In genomic region chr11:62294121-62294520, GRCm38 (mm10) we compare ENCODE assay signal across 30 mouse cellular contexts. TPM values are rescaled to one million over a fixed set of nuclear protein-coding genes. Genes with fewer than 3 reads are reported as not detected.
DNase-seq lines count a peak whose midpoint lies in the region; ATAC-seq and TF ChIP-seq lines count a peak whose summit lies in the region.
"Had no signal": no experiment of that assay in that cellular context is flagged by ENCODE, and none has a peak within 500 bp of the region (broad histone marks: within the 10 kb centered on the region; RNA-seq: fewer than 3 reads in every experiment).

No protein-coding gene starts in this region.

- DNase-seq in lung, postnatal 0 days (ENCODE audit: low spot score): peak; percentile 10
- DNase-seq in lung, postnatal 4 days: no peak
- DNase-seq in adipocyte (ENCODE audit: low spot score): peak; percentile 27
- no peak for DNase-seq in stomach, postnatal 0 days (ENCODE audit: low spot score)
- DNase-seq in gastrocnemius, adult 18-20 months (ENCODE audit: low spot score): no peak
- no peak for DNase-seq in hindbrain, postnatal 0 days (ENCODE audit: low spot score)
- DNase-seq in right cerebral cortex, adult 2 months (ENCODE audit: low spot score in 2 of 2): no peak
- DNase-seq: adrenal gland, adult 2 months; adrenal gland, postnatal 14 days; B cell, adult 2 months; cerebellum, adult 11 months; cerebellum, adult 2 months; cerebellum, adult 9-11 months; cerebellum, postnatal 25 days; gastrocnemius, postnatal 25 days; heart, adult 18-20 months; heart, postnatal 10 days; heart, postnatal 4 days had no signal

- H3K4me1 ChIP-seq in lung, postnatal 0 days (ENCODE audit: insufficient read depth, low read depth, low read length): no peaks in the 10 kb centered on the region
- H3K4me1 ChIP-seq in ES-Bruce4 (ENCODE audit: control insufficient read depth, insufficient read depth, low read length): no peaks in the 10 kb centered on the region
- no peaks in the 10 kb centered on the region for H3K4me1 ChIP-seq in stomach, postnatal 0 days (replicated peaks; ENCODE audit: control insufficient read depth, insufficient read depth)
- no peaks in the 10 kb centered on the region for H3K4me1 ChIP-seq in hindbrain, postnatal 0 days (ENCODE audit: insufficient read depth, low read length)
- H3K4me1 ChIP-seq: embryonic facial prominence, embryonic 12.5 days; embryonic facial prominence, embryonic 15.5 days; forebrain, embryonic 10.5 days; forebrain, embryonic 13.5 days; heart, embryonic 12.5 days; heart, embryonic 15.5 days had no signal

- H3K27me3 ChIP-seq in lung, postnatal 0 days (replicated peaks; ENCODE audit: insufficient read depth, low read length): no peaks in the 10 kb centered on the region
- H3K27me3 ChIP-seq in ES-Bruce4 (ENCODE audit: control insufficient read depth, insufficient read depth, low read length, poor library complexity, severe bottlenecking): no peaks in the 10 kb centered on the region
- H3K27me3 ChIP-seq in stomach, postnatal 0 days (ENCODE audit: control insufficient read depth, insufficient read depth, low read length): no peaks in the 10 kb centered on the region
- no peaks in the 10 kb centered on the region for H3K27me3 ChIP-seq in hindbrain, postnatal 0 days (ENCODE audit: insufficient read depth, low read length)
- H3K27me3 ChIP-seq: CH12.LX; embryonic facial prominence, embryonic 12.5 days; embryonic facial prominence, embryonic 15.5 days; forebrain, embryonic 13.5 days; heart, embryonic 12.5 days; heart, embryonic 15.5 days; Patski had no signal

- TF ChIP-seq EP300 in lung, postnatal 0 days (IDR thresholded peaks at IDR 0.05): no peak
- no peak for TF ChIP-seq EP300 in ES-Bruce4 (IDR thresholded peaks at IDR 0.05; ENCODE audit: insufficient read depth, low read depth, low read length)
- TF ChIP-seq EP300 in stomach, postnatal 0 days (optimal IDR thresholded peaks at IDR 0.05): no peak

- no peak overlapping the region for H3K4me2 ChIP-seq in lung, postnatal 0 days (replicated peaks; ENCODE audit: low read depth, low read length)
- no peak overlapping the region for H3K4me2 ChIP-seq in stomach, postnatal 0 days (replicated peaks; ENCODE audit: low read depth)
- no peak overlapping the region for H3K4me2 ChIP-seq in hindbrain, postnatal 0 days (ENCODE audit: low read depth, low read length)
- H3K4me2 ChIP-seq: embryonic facial prominence, embryonic 12.5 days; embryonic facial prominence, embryonic 15.5 days; forebrain, embryonic 13.5 days; heart, embryonic 12.5 days; heart, embryonic 15.5 days; hindbrain, embryonic 14.5 days had no signal

- no peak overlapping the region for H3K4me3 ChIP-seq in lung, postnatal 0 days (ENCODE audit: low read depth, low read length)
- no peak overlapping the region for H3K4me3 ChIP-seq in ES-Bruce4 (ENCODE audit: low read depth, low read length)
- H3K4me3 ChIP-seq in stomach, postnatal 0 days (ENCODE audit: low read depth, low read length): no peak overlapping the region
- no peak overlapping the region for H3K4me3 ChIP-seq in hindbrain, postnatal 0 days (ENCODE audit: low read length)
- H3K4me3 ChIP-seq: embryonic facial prominence, embryonic 12.5 days; embryonic facial prominence, embryonic 15.5 days; erythroblast, embryonic 14.5 days; forebrain, embryonic 10.5 days; forebrain, embryonic 13.5 days; heart, embryonic 12.5 days; heart, embryonic 15.5 days had no signal

- H3K27ac ChIP-seq in lung, postnatal 0 days (ENCODE audit: low read length): no peak overlapping the region
- H3K27ac ChIP-seq in ES-Bruce4 (ENCODE audit: insufficient read depth, low read length): peak overlapping the region; percentile 22; the same call in 1 of the 2 replicates
- H3K27ac ChIP-seq in stomach, postnatal 0 days (replicated peaks): no peak overlapping the region
- no peak overlapping the region for H3K27ac ChIP-seq in hindbrain, postnatal 0 days
- H3K27ac ChIP-seq: embryonic facial prominence, embryonic 12.5 days; embryonic facial prominence, embryonic 15.5 days; forebrain, embryonic 10.5 days; forebrain, embryonic 13.5 days; heart, embryonic 15.5 days; hindbrain, embryonic 14.5 days had no signal

- no peaks in the 10 kb centered on the region for H3K9me3 ChIP-seq in lung, postnatal 0 days (ENCODE audit: low read length)
- no peaks in the 10 kb centered on the region for H3K9me3 ChIP-seq in ES-Bruce4 (replicated peaks; ENCODE audit: control insufficient read depth, insufficient read depth, low read length, poor library complexity, severe bottlenecking)
- no peaks in the 10 kb centered on the region for H3K9me3 ChIP-seq in stomach, postnatal 0 days (ENCODE audit: control insufficient read depth, low read length)
- no peaks in the 10 kb centered on the region for H3K9me3 ChIP-seq in hindbrain, postnatal 0 days (ENCODE audit: low read length)
- H3K9me3 ChIP-seq: embryonic facial prominence, embryonic 12.5 days; embryonic facial prominence, embryonic 15.5 days; forebrain, embryonic 10.5 days; forebrain, embryonic 13.5 days; heart, embryonic 12.5 days; heart, embryonic 15.5 days had no signal

- no peak for TF ChIP-seq POLR2A in ES-Bruce4 (IDR thresholded peaks at IDR 0.05; ENCODE audit: insufficient read depth, low read length)

- H3K9ac ChIP-seq in lung, postnatal 0 days (replicated peaks; ENCODE audit: low read depth): no peak overlapping the region
- H3K9ac ChIP-seq in ES-Bruce4 (ENCODE audit: low read depth, poor library complexity, severe bottlenecking): no peak overlapping the region
- H3K9ac ChIP-seq in stomach, postnatal 0 days (ENCODE audit: low read length): no peak overlapping the region
- H3K9ac ChIP-seq in hindbrain, postnatal 0 days (replicated peaks; ENCODE audit: low read length): no peak overlapping the region; the same call in 1 of the 2 replicates
- H3K9ac ChIP-seq: embryonic facial prominence, embryonic 12.5 days; embryonic facial prominence, embryonic 15.5 days; forebrain, embryonic 13.5 days; heart, embryonic 12.5 days; heart, embryonic 15.5 days; hindbrain, embryonic 14.5 days had no signal

- WGBS in lung, postnatal 0 days: 88% methylated on average over 2 of the region's 2 CpGs
- 82% methylated on average over 2 of the region's 2 CpGs for WGBS in stomach, postnatal 0 days
- 89% methylated on average over 2 of the region's 2 CpGs for WGBS in hindbrain, postnatal 0 days

- H3K36me3 ChIP-seq in lung, postnatal 0 days (ENCODE audit: insufficient read depth, low read length): peaks cover 5% of the 10 kb centered on the region
- peaks cover 18% of the 10 kb centered on the region for H3K36me3 ChIP-seq in ES-Bruce4 (ENCODE audit: control insufficient read depth, insufficient read depth, low read length, poor library complexity, severe bottlenecking)
- H3K36me3 ChIP-seq in stomach, postnatal 0 days (ENCODE audit: control insufficient read depth, insufficient read depth, low read length): peaks cover 12% of the 10 kb centered on the region; the same call in 1 of the 2 replicates
- H3K36me3 ChIP-seq in hindbrain, postnatal 0 days (ENCODE audit: insufficient read depth, low read length): peaks cover 14% of the 10 kb centered on the region; the same call in 1 of the 2 replicates

- no peak for TF ChIP-seq CTCF in lung, postnatal 0 days (IDR thresholded peaks at IDR 0.05)
- no peak for TF ChIP-seq CTCF in ES-Bruce4 (IDR thresholded peaks at IDR 0.05; ENCODE audit: low read depth, low read length)
- TF ChIP-seq CTCF in stomach, postnatal 0 days (IDR thresholded peaks at IDR 0.05; ENCODE audit: low read depth): no peak
- TF ChIP-seq CTCF in hindbrain, postnatal 0 days (IDR thresholded peaks at IDR 0.05; ENCODE audit: low read depth): no peak

- ATAC-seq in lung, postnatal 0 days: no peak
- peak; percentile 42; the same call in 1 of the 2 replicates for ATAC-seq in stomach, postnatal 0 days (ENCODE audit: low FRiP score, low TSS enrichment)
- ATAC-seq in hindbrain, postnatal 0 days: no peak
- ATAC-seq: forebrain, embryonic 13.5 days; forebrain, embryonic 16.5 days; Patski had no signal

RNA-seq across cellular contexts. Expression of gene Ttc19, which starts 12.8 kb away (rescaled TPM):
- 10.1 and 11.4 TPM in 2 replicates for polyA plus RNA-seq in lung, postnatal 0 days (2015; fragmentation: Nextera tagmentation; extraction: Ambion mirVana)
- polyA plus RNA-seq in ES-Bruce4 (2011; ENCODE audit: insufficient read depth, insufficient read length, low read depth, missing spikeins): 29.6 and 32.3 TPM in 2 replicates
- polyA plus RNA-seq in stomach, postnatal 0 days (2015; fragmentation: Nextera tagmentation; extraction: Ambion mirVana): 12.2 and 12.7 TPM in 2 replicates
- total RNA-seq in gastrocnemius, adult 18-20 months (2021): 10 to 100 TPM; 38.3 to 40.6 TPM
- 33.8 and 39.0 TPM in 2 replicates for total RNA-seq in hindbrain, postnatal 0 days (2014; rRNA removed)
- 43.2 and 43.6 TPM in 2 replicates for polyA plus RNA-seq in hindbrain, postnatal 0 days (2015; fragmentation: Nextera tagmentation; extraction: Ambion mirVana)

RNA-seq across cellular contexts. Expression of gene Zswim7, which starts 12.9 kb away (rescaled TPM):
- polyA plus RNA-seq in lung, postnatal 0 days (2015; fragmentation: Nextera tagmentation; extraction: Ambion mirVana): 15.5 and 20.9 TPM in 2 replicates
- polyA plus RNA-seq in ES-Bruce4 (2011; ENCODE audit: insufficient read depth, insufficient read length, low read depth, missing spikeins): 20.2 and 22.1 TPM in 2 replicates
- polyA plus RNA-seq in stomach, postnatal 0 days (2015; fragmentation: Nextera tagmentation; extraction: Ambion mirVana): 23.4 and 25.1 TPM in 2 replicates
- total RNA-seq in gastrocnemius, adult 18-20 months (2021): 10 to 100 TPM; 43.2 to 46.5 TPM
- total RNA-seq in hindbrain, postnatal 0 days (2014; rRNA removed): 9.3 and 21.5 TPM in 2 replicates
- polyA plus RNA-seq in hindbrain, postnatal 0 days (2015; fragmentation: Nextera tagmentation; extraction: Ambion mirVana): 27.5 and 27.8 TPM in 2 replicates

RNA-seq across cellular contexts. Expression of gene Adora2b, which starts 45.3 kb away (rescaled TPM):
- polyA plus RNA-seq in lung, postnatal 0 days (2015; fragmentation: Nextera tagmentation; extraction: Ambion mirVana): 27.7 and 39.8 TPM in 2 replicates
- polyA plus RNA-seq in ES-Bruce4 (2011; ENCODE audit: insufficient read depth, insufficient read length, low read depth, missing spikeins): 0.43 and 0.84 TPM in 2 replicates
- polyA plus RNA-seq in stomach, postnatal 0 days (2015; fragmentation: Nextera tagmentation; extraction: Ambion mirVana): 4.2 and 4.3 TPM in 2 replicates
- under 1 TPM; 0.43 to 0.84 TPM for total RNA-seq in gastrocnemius, adult 18-20 months (2021)
- 8.2 and 12.4 TPM in 2 replicates for total RNA-seq in hindbrain, postnatal 0 days (2014; rRNA removed)
- polyA plus RNA-seq in hindbrain, postnatal 0 days (2015; fragmentation: Nextera tagmentation; extraction: Ambion mirVana): 10.4 and 11.6 TPM in 2 replicates

Comparison
In these comparisons a context has a peak if more than half of its experiments do, and no peak if none do; other contexts are left out.
1. DNase-seq: peak in lung, postnatal 0 days (single experiment) and adipocyte (single experiment); none in lung, postnatal 4 days (0 of 2), stomach, postnatal 0 days (single experiment), gastrocnemius, adult 18-20 months (single experiment), hindbrain, postnatal 0 days (single experiment) and right cerebral cortex, adult 2 months (0 of 2).